Mouse (Mus musculus): Measurements from ENCODE around the gene Klhl18.
"Not testable (repeated sequence)": the region's sequence is repeated elsewhere in the genome, so short reads cannot be mapped to it uniquely, and the experiment has no call there.

Klhl18 gene

DNA sequence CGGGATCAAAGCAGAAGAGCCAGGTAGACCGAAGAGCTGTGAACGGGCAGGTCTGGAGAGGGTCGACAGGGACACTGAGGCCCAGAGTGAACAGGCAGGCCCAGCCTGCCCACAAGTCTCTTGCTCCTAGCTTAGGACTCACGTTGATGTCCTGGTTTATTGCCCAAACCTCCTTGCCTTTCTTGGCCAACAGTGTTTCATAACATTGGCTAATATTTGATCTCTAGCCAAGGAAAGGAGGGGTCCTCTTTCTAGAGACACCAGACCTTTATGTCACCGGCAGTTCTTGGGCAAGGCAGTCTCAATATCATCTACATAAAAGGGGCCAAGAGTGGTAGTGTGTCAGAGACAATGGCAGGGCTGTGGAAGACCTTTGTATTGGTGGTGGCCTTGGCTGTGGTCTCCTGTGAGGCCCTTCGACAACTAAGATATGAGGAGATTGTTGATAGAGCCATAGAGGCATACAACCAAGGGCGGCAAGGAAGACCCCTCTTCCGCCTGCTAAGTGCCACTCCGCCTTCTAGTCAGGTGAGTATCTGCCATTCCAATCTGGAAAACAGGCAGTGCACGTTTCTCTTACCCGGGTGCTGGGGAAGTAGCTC, 56.9 kb downstream of the Klhl18 start, which contains the start of gene Ngp:
TSS of gene Ngp (plus strand) at position 237 of the 602 bp plus-strand sequence.
- no peak for DNase-seq (ENCODE audit: low spot score)

DNA sequence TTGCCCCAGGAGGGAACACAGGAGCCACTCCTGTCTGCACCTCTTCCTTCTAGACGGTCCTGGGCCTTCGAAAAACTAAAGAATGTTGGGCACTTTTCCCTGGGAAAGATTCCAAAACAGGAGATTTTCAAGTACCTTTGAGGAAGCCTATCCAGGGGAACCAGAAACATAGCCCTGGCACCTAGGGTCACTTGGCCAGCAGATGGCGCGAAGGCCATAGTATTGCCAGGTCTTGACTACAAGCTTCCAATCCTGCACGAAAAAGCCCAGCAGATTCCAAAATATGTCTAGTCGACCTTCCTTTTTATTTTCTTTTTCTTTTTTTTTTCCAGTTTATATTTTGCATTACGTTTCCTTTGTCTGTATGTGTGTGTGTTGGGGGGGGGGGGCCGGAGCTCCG, 62.7 kb downstream of the Klhl18 start:
- DNase-seq (ENCODE audit: low spot score) = peak; percentile 72

DNA sequence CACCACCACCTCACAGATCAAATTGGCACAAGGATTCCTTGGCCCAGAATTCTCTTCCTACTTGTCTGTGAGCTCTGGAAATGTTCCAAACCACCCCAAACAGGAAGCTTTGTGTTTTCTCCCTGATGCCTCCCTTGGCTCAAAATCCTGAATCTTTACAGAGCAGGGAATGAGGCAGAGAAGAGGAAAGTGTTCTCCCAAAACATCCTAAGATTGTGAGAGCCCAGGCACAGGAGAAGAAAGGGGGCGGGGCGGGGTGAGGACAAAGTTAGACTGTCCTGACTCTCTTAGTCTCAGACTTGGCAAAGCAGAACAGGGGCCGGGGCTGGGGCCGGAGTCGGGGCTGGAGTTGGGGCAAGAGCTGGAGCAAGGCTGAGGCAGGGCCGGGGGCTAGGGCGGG, 63.6 kb downstream of the Klhl18 start:
- no peak for DNase-seq (ENCODE audit: low spot score)

DNA sequence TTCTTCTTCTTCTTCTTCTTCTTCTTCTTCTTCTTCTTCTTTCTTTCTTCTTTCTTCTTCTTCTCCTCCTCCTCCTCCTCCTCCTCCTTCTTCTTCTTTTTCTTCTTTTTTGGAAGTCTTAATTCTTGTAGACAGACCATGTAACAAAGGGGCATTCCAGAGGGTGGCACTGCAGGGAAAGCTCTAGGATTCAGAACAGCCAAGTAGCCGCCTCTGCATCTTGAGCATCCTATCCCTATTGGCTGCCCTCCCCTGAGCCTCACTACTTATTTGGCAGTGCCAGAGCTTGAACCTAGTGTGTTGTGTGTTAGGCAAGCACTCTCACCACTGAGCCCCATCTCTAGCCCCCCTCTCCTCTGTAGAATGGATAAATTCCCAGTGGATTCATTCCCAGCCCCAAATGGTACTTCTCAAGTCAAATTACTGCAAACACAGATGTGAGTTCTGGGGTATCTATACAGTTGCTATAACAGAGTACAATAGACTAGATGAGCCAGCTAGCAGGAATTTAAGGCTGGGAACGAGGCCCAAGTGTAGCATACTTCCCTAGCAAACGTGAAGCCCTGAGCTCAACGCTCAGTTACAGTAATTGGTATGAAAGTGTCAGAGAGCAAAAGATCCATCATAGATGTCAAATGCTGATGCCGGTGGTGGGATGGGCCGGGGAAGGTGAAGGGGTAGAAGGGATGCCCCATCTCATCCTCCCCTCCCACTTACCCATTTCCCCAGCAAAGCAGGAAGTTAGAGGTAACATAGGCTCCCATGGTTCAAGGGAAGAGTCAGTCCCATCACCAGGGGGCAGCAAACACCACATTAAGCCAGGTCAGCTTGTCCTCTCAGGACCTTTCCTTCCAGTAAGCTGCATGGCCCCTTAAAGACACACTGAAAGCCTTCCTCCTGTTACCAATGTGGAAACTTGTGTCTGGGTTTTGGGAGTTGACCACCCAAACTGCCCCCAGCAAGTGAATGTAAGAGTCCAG, 65.3 kb downstream of the Klhl18 start:
- DNase-seq (ENCODE audit: low spot score) = peak; percentile 95

DNA sequence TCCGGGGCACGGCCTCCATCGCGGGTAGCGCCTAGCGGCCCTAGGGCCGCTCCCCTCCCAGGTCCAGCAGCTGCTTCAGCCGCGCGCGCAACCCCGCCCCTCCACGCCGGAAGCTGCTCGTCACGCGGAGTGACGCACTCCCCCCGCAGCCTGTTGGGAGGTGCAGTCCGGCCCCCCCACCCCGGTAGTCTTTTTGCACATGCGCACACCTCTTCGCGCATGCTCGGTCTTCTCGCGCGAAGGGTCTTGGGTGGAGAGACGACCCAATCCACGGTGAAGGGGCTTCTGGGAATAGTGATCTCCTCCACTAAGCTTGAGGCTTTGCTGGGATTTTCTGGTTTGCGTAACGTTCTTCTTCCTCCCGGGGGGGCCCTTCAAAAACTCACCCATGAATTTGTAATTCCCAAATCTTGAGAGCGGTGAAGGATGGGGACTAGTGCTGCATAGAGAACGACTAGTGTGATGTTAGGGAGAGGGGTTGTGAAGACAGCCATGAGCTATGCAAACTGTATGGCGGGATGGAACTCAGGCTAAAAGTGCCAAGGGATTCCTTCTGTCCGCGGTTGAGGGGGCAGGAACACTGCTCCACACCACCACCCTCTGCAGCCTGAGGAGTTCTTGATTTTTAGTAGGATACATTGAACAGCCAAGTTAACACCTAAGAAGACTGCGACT, 68.3 kb downstream of the Klhl18 start, which contains the start of gene Ptpn23:
TSS of gene Ptpn23 (minus strand) at position 115 of the 675 bp plus-strand sequence.
- DNase-seq (ENCODE audit: low spot score) = peak; percentile 97

DNA sequence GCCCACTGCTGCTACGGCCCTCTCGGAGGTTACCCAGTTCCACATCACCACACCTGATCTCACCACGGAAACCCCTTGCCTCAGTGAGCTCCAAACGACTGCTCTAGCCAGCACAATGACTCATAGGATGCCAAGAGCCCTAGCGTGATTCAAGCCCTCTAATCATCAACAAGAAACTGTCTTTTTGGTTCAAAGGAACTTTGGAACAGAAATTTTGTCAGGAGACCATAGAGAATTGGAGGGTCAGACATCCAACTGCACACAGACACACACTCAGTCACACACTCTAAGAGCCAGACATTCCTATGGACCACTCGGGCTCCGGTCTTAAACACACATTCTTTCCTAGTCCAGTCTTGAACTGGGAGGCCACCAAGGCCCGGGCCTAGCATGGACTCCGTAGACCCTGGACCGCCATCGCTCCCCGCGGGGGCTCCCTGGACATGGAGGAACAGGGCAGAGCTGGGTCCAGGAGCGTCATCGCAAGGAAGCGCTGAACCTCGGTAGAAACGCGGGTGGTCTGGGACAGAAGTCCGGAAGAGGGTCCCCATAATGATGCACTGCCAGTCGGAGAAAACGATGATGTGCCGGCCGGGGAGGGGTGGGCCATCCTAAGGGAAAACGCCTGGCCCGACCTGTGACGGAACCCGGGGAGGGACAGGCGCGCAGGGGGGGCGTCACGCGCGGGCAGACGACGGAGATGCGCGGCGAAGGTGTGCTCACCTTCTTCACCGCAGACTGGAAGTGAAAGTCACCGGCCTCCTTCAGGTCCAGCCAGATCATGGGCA, 69.0 kb downstream of the Klhl18 start:
- peak; percentile 46 for DNase-seq (ENCODE audit: low spot score)

DNA sequence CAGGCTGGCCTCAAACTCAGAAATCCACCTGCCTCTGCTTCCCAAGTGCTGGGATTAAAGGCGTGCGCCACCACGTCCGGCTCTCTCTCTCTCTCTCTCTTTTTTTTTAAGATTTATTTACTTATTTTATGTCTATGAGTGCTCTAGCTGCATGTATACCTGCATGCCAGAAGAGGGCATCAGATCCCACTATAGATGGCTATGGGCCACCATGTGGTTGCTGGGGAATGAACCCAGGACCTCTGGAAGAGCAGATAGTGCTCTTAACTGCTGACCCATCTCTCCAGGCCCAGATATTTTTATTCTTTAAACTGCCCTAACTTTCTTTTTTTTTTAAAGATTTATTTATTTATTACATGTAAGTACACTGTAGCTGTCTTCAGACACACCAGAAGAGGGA, 73.3 kb downstream of the Klhl18 start:
- not testable (repeated sequence) for DNase-seq (ENCODE audit: low spot score)

DNA sequence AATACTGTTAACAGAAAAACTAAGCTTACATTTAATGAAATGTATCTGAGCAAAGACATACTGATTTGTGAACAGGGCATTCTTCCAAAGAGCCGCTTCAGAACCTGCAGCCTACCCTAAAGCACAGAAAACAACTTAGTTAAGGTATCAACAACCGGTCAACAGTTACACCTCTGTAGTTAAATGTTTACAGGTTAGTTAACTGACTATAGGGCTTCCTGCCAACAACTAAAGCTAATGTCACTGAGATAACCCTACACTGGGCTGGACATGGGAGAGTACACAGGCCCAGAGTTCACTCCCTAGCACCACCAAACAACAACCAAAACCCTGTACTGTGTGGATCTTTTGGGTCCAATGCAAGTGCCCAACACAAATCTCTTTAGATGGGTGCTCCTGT, 73.8 kb downstream of the Klhl18 start:
- DNase-seq (ENCODE audit: low spot score) = no peak

DNA sequence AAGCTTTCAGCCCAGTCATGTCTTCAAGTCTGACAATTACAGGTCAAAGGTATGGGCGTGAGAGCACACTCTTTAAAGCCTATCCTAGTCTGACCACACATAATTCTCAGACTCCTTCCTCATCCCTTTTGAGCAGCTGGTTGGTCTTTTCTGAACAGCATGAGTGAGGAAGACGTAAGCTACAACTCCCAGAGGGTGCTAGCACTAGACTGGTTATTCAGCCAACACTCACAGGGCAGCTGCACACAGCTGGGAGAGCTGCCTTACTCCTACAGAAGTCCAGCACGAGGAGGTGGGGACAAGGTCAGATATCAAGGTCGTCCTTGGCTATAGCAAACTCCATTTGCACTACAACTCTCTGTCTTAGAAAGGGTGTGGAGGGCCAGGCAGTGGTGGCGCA, 75.8 kb downstream of the Klhl18 start:
- no peak for DNase-seq (ENCODE audit: low spot score)

DNA sequence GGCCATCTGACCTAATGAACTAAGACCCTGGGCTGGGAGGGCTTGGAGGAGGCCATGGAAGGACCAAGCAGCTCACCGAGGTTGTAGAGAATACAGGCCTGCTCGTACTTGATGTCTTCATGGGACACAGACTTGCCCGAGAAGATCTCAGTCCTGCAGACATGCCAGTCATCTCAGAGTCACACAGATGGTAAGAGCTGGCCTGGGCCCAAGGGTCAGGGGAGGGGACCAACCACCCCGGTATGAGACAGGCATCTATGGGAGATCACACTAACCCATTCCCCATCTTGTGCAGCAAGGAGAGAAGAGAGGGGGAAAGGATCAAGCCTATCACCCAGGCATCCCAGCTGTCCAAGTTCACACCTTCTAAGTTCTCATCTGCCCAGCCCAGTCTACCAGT, 83.2 kb downstream of the Klhl18 start:
- DNase-seq (ENCODE audit: low spot score) = no peak

DNA sequence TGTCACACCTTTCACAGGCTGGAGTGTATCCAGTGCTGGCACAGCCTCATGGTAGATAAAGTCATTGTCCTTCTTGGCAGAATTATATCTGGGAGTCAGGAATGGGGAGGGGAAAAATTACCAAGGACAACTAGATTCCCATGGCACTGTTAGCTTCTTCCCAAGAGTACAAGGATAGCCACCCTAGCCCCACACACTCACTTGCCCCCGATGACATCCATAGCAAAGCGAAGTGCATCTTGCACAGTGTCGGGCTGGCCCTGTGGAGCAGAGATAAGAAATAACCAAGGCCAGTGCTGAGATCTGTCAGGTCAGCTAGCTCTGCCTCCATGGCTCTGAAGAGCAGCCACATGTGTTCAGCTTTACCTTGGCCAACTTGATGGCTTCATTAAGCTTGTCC, 85.7 kb downstream of the Klhl18 start:
- no peak for DNase-seq (ENCODE audit: low spot score)

DNA sequence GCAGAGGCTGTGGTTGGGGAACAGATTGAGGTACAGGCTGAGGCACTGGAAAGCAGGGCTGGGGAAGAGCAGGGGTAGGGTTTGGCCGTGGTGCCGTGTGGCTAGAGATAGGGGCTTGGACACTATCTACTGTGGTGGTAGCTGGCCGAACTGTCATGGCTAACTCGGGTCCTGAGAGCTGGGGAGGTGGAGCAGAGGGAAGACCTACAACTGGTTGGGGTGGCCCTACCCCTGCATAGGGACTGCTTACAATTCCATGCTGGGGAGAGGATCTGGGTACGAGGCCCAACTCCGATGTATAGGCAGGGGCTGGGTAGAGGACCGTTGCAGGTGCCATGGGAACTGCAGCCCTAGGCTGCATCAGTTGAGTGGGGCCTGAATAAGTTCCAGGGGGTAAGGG, 88.5 kb downstream of the Klhl18 start:
- no peak for DNase-seq (ENCODE audit: low spot score)

DNA sequence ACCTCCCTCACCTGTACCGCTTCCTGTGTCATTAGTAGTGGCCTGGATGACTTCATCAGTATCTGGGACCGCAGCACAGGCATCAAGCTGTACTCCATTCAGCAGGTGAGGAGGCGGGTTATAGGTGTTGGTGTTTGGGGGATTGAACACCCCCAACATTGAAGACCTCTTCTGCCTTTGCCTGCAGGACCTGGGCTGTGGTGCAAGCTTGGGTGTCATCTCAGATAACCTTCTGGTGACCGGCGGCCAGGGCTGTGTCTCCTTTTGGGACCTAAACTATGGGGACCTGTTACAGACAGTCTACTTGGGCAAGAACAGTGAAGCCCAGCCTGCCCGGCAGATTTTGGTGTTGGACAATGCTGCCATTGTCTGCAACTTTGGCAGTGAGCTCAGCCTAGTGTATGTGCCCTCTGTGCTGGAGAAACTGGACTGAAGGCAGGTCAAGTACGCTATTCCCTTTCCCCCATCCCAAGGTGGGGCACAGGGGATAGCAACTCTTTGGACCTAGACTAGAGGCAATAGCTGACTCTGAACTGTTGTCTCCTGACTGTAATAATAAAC, 92.0 kb downstream of the Klhl18 start:
- no peak for DNase-seq (ENCODE audit: low spot score)

DNA sequence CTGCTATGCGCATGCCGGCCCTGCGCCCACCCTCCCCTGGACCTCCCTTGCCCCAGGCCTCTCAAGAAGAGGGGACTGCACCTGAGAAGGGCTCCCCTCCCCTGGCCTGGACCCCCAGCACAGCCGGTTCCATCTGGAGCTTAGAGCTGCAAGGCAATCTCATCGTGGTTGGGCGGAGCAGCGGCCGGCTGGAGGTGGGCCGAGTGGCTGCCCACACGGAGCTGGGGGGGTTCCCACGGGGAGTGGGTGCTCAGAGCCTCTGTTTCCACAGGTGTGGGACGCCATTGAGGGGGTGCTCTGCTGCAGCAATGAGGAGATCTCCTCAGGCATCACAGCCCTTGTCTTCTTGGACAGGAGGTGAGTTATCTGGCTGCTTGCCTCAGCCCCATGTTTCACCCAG, 95.2 kb downstream of the Klhl18 start:
- no peak for DNase-seq (ENCODE audit: low spot score)

DNA sequence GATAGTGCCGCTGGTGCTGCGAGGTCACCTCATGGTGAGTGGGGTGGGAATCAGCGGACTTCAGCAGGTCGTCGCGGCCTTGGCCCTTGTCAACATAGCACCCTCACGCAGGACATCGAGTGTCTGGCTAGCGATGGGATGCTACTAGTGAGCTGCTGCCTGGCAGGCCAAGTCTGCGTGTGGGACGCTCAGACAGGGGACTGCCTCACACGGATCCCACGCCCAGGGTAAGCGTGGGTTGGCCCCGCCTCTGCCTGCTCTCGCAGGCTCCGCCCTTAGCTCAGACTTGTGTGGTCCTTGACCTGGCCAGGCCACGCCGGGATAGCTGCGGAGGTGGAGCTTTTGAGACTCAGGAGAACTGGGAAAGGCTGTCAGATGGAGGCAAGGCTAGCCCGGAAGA, 95.8 kb downstream of the Klhl18 start:
- peak; percentile 35 for DNase-seq (ENCODE audit: low spot score)

DNA sequence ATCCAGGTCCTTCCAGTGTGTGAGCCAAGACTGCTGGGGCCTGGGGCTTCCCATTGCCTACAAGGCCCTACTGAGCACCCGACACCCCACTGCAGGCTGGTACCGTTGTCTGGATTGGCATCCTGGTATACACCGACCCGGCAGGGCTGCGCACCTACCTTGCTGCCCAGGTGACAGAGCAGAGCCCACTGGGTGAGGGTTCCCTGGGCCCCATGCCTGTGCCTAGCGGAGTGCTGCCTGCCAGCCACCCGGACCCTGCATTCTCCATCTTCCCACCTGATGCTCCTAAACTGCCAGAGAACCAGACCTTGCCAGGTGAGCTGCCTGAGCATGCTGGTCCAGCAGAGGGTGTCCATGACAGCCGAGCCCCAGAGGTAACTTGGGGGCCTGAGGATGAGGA, 97.1 kb downstream of the Klhl18 start:
- DNase-seq (ENCODE audit: low spot score) = no peak

DNA sequence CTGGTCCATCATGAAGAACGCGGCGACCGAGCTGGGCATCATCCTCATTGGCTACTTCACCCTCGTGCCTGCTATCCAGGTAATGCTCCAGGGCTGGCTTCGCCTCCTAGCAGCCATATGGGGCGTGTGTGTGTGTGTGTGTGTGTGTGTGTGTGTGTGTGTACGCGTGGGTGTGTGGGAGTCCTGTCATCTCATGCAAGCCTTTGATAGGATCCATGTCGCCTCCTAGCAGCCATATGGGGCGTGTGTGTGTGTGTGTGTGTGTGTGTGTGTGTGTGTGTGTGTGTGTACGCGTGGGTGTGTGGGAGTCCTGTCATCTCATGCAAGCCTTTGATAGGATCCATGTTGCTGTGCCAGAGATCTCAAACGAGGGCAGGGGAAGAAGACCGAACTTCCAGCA, 98.8 kb downstream of the Klhl18 start:
- DNase-seq (ENCODE audit: low spot score) = not testable (repeated sequence)

Data from embryo, embryonic 10 days (tissue).